Mouse (Mus musculus) MEL (cell line): ENCODE results near the gene Dcaf17. TPM values are rescaled to one million over a fixed set of nuclear protein-coding genes. Genes with fewer than 3 reads are reported as not detected.

ENCODE experiments used
- DNase-seq: peaks from one replicate; pipeline ENCODE4 v3.0.0; 2011; ENCODE audit warnings: low read depth, low spot score
- H3K27ac ChIP-seq: 2 replicates; pipeline ENCODE4 v1.5.1; 2012; ENCODE audit warnings: low read depth, mild to moderate bottlenecking, control low read depth, low read length, moderate library complexity; ENCODE audit not compliant: control insufficient read depth
- H3K27me3 ChIP-seq, 2 experiments: fragments of 150-350 bp in 1 of 2; sonication (generic) in 1 of 2; 2 replicates each; pipeline ENCODE4 v1.6.1; 2012; ENCODE audit warnings: low read length in 2 of 2, mild to moderate bottlenecking in 2 of 2, improper control_type of control experiment in 1 of 2, moderate library complexity in 1 of 2; ENCODE audit not compliant: insufficient read depth in 2 of 2, control insufficient read depth in 1 of 2
- H3K36me3 ChIP-seq, 2 experiments: 2 replicates each; pipeline ENCODE4 v1.6.1; 2012 to 2014; ENCODE audit warnings: low read length in 2 of 2, improper control_type of control experiment in 1 of 2, inconsistent platforms in 1 of 2, mild to moderate bottlenecking in 1 of 2; ENCODE audit not compliant: insufficient read depth in 2 of 2, control insufficient read depth in 1 of 2
- H3K4me1 ChIP-seq, 2 experiments: fragments of 150-350 bp in 1 of 2; sonication (generic) in 1 of 2; 2 replicates each; pipeline ENCODE4 v1.6.1; 2012; ENCODE audit warnings: low read length in 2 of 2, improper control_type of control experiment in 1 of 2, mild to moderate bottlenecking in 1 of 2; ENCODE audit not compliant: insufficient read depth in 2 of 2, control insufficient read depth in 1 of 2
- H3K4me3 ChIP-seq, 2 experiments: fragments of 150-350 bp in 1 of 2; sonication (generic) in 1 of 2; 2 replicates each; pipeline ENCODE4 v1.5.1; 2012; ENCODE audit warnings: low read depth in 2 of 2, low read length in 2 of 2, mild to moderate bottlenecking in 2 of 2, moderate library complexity in 2 of 2, control low read depth in 1 of 2, improper control_type of control experiment in 1 of 2; ENCODE audit not compliant: control insufficient read depth in 1 of 2, insufficient read depth in 1 of 2
- H3K79me2 ChIP-seq: 2 replicates; pipeline ENCODE4 v1.6.1; 2012; ENCODE audit warnings: mild to moderate bottlenecking, low read length, moderate library complexity; ENCODE audit not compliant: control insufficient read depth, poor library complexity, insufficient read depth
- H3K9ac ChIP-seq: 2 replicates; pipeline ENCODE4 v1.6.1; 2012; ENCODE audit warnings: low read depth, mild to moderate bottlenecking, control low read depth, low read length, moderate library complexity; ENCODE audit not compliant: control insufficient read depth, poor library complexity, severe bottlenecking
- H3K9me3 ChIP-seq: fragments of 150-350 bp; sonication (generic); replicated peaks from 2 replicates; pipeline ENCODE4 v1.6.1; 2012; ENCODE audit warnings: mild to moderate bottlenecking, low read length, improper control_type of control experiment, moderate library complexity; ENCODE audit not compliant: insufficient read depth
- CTCF ChIP-seq, 3 experiments: IDR thresholded peaks in 2 of 3; conservative IDR thresholded peaks in 1 of 3; 2 replicates each; pipeline ENCODE4 v1.5.1; 2011 to 2012; ENCODE audit warnings: low read length in 3 of 3, low read depth in 2 of 3, mild to moderate bottlenecking in 2 of 3, improper control_type of control experiment in 1 of 3, inconsistent platforms in 1 of 3, mixed read lengths in 1 of 3, moderate library complexity in 1 of 3; ENCODE audit not compliant: control insufficient read depth in 1 of 3, insufficient read depth in 1 of 3, poor library complexity in 1 of 3, severe bottlenecking in 1 of 3
- ELF1 ChIP-seq: IDR thresholded peaks from 2 replicates; pipeline ENCODE4 v1.6.1; 2014; ENCODE audit warnings: low read depth, mild to moderate bottlenecking, inconsistent platforms, low read length, improper control_type of control experiment, moderate library complexity
- GABPA ChIP-seq: IDR thresholded peaks from 2 replicates; pipeline ENCODE4 v1.6.1; 2012; ENCODE audit warnings: low read depth, mild to moderate bottlenecking, inconsistent platforms, low read length, improper control_type of control experiment, moderate library complexity
- JUND ChIP-seq: IDR thresholded peaks from 2 replicates; pipeline ENCODE4 v1.6.1; 2011; ENCODE audit warnings: low read depth, mild to moderate bottlenecking, improper control_type of control experiment, low read length
- MAFK ChIP-seq: IDR thresholded peaks from 2 replicates; pipeline ENCODE4 v1.6.1; 2011; ENCODE audit warnings: low read depth, mild to moderate bottlenecking, low read length, improper control_type of control experiment, borderline replicate concordance
- MAX ChIP-seq: IDR thresholded peaks from 2 replicates; pipeline ENCODE4 v1.6.1; 2011; ENCODE audit warnings: low read length, improper control_type of control experiment
- MAZ ChIP-seq: IDR thresholded peaks from 2 replicates; pipeline ENCODE4 v1.6.1; 2012; ENCODE audit warnings: low read depth, mild to moderate bottlenecking, inconsistent platforms, low read length, improper control_type of control experiment
- MXI1 ChIP-seq: IDR thresholded peaks from 2 replicates; pipeline ENCODE4 v1.6.1; 2011; ENCODE audit warnings: mild to moderate bottlenecking, low read depth, low read length, improper control_type of control experiment
- MYB ChIP-seq: IDR thresholded peaks from 2 replicates; pipeline ENCODE4 v1.6.1; 2011; ENCODE audit warnings: mild to moderate bottlenecking, low read depth, low read length, improper control_type of control experiment
- POLR2AphosphoS2 ChIP-seq: IDR thresholded peaks from 2 replicates; pipeline ENCODE4 v1.6.1; 2011; ENCODE audit warnings: low read length, improper control_type of control experiment
- POLR2AphosphoS5 ChIP-seq: IDR thresholded peaks from 2 replicates; pipeline ENCODE4 v1.6.1; 2012; ENCODE audit warnings: low read depth, borderline replicate concordance, mild to moderate bottlenecking, inconsistent platforms, low read length, moderate library complexity, mixed read lengths
- RCOR1 ChIP-seq: IDR thresholded peaks from 2 replicates; pipeline ENCODE4 v1.6.1; 2012; ENCODE audit warnings: low read depth, mild to moderate bottlenecking, inconsistent platforms, low read length, improper control_type of control experiment
- SIN3A ChIP-seq: IDR thresholded peaks from 2 replicates; pipeline ENCODE4 v1.6.1; 2012; ENCODE audit warnings: low read length, improper control_type of control experiment, inconsistent platforms
- TAL1 ChIP-seq: IDR thresholded peaks from 2 replicates; pipeline ENCODE4 v1.6.1; 2012; ENCODE audit warnings: mild to moderate bottlenecking, inconsistent platforms, low read length, moderate library complexity, mixed read lengths
- TBP ChIP-seq: IDR thresholded peaks from 2 replicates; pipeline ENCODE4 v1.8.0; 2011; ENCODE audit warnings: low read depth, low read length, improper control_type of control experiment
- UBTF ChIP-seq: IDR thresholded peaks from 2 replicates; pipeline ENCODE4 v1.6.1; 2012; ENCODE audit warnings: low read depth, mild to moderate bottlenecking, inconsistent platforms, low read length, improper control_type of control experiment, moderate library complexity, borderline replicate concordance; ENCODE audit not compliant: insufficient read depth
- USF1 ChIP-seq: IDR thresholded peaks from 2 replicates; pipeline ENCODE4 v1.6.1; 2014; ENCODE audit warnings: low read depth, mild to moderate bottlenecking, inconsistent platforms, low read length, improper control_type of control experiment, moderate library complexity
- ZC3H11A ChIP-seq: IDR thresholded peaks from 2 replicates; pipeline ENCODE4 v1.6.1; 2012; ENCODE audit warnings: low read depth, mild to moderate bottlenecking, inconsistent platforms, low read length, improper control_type of control experiment
- ZNF384 ChIP-seq: IDR thresholded peaks from 2 replicates; pipeline ENCODE4 v1.6.1; 2012; ENCODE audit warnings: low read depth, mild to moderate bottlenecking, inconsistent platforms, low read length, improper control_type of control experiment
- polyA plus RNA-seq, 2 experiments: library from polyadenylated mRNA; stranded (reverse) in 1 of 2; unstranded in 1 of 2; fragments of >175 nt in 1 of 2; fragments of >200 nt in 1 of 2; gene quantifications; 2 replicates each; pipeline versions ENCODE4 v1.2.1 to v1.2.4; 2012; ENCODE audit warnings: low replicate concordance in 2 of 2, low read depth in 1 of 2; ENCODE audit not compliant: insufficient read length in 2 of 2, insufficient read depth in 1 of 2, missing spikeins in 1 of 2
- total RNA-seq: library from RNA; depleted of rRNA; stranded (reverse); fragments of 300-350 nt; gene quantifications from 2 replicates; pipeline ENCODE4 v1.2.3, GENCODE M21; 2012

The Dcaf17 gene
- total and polyA plus RNA-seq, 3 experiments, result 15.1 to 16.3 TPM; not detected in 1

GRCm38 (mm10) chr2:71011816-71012215, 43.3 kb upstream of the Dcaf17 start:
- Histone ChIP-seq H3K4me3 (no peak overlapping the region), H3K27me3 (no peaks in the 10 kb centered on the region), H3K27ac (no peak overlapping the region), H3K79me2 (no peaks in the 10 kb centered on the region), H3K9me3 (no peaks in the 10 kb centered on the region), H3K9ac (no peak overlapping the region), H3K4me1 (no peaks in the 10 kb centered on the region), H3K36me3 (no peaks in the 10 kb centered on the region; a peak in 1 of 4 replicates)
- DNase-seq, result no peak
- TF ChIP-seq MAFK (no peak), CTCF (IDR thresholded peaks at IDR 0.05 in 2 of 3, conservative IDR thresholded peaks at IDR 0.05 in 1 of 3; ENCODE audit: control insufficient read depth in 1 of 3, insufficient read depth in 1 of 3, low read depth in 2 of 3, low read length in 3 of 3, poor library complexity in 1 of 3, severe bottlenecking in 1 of 3) (no peak), RCOR1 (no peak), USF1 (no peak), MYB (no peak), JUND (no peak)

- H3K79me2 ChIP-seq, result no peaks in the 10 kb centered on the region
- H3K9me3 ChIP-seq, result no peaks in the 10 kb centered on the region
- no peak overlapping the region for H3K27ac ChIP-seq
- H3K27me3 ChIP-seq, result no peaks in the 10 kb centered on the region
- no peak overlapping the region for H3K4me3 ChIP-seq
- no peaks in the 10 kb centered on the region; a peak in 1 of 4 replicates for H3K36me3 ChIP-seq
- no peak overlapping the region for H3K9ac ChIP-seq
- H3K4me1 ChIP-seq, result no peaks in the 10 kb centered on the region
- no peak for TF ChIP-seq ZC3H11A
- no peak for TF ChIP-seq GABPA
- no peak for TF ChIP-seq MXI1
- TF ChIP-seq ZNF384, result no peak
- TF ChIP-seq POLR2AphosphoS2, result no peak
- TF ChIP-seq TAL1, result no peak
- TF ChIP-seq UBTF, result no peak
- TF ChIP-seq ELF1, result no peak
- TF ChIP-seq TBP, result no peak
- no peak for TF ChIP-seq SIN3A
- no peak for TF ChIP-seq MAX
- TF ChIP-seq MAZ, result no peak
- no peak for TF ChIP-seq MYB
- no peak for TF ChIP-seq POLR2AphosphoS5
- no peak for DNase-seq
Observed at GRCm38 (mm10) chr2:71013521-71013920, 41.6 kb upstream of the Dcaf17 start.
